Mouse (Mus musculus) gastrocnemius, postnatal 36 days (tissue): ENCODE data around the gene Ddx17. TPM values are rescaled to one million over a fixed set of nuclear protein-coding genes. Genes with fewer than 3 reads are reported as not detected.

Experiments
- DNase-seq, 2 experiments: peaks; one replicate each; pipeline ENCODE4 v3.0.0; 2022
- intact Hi-C: fragments of 180-260 bp; cut with DNase I; formaldehyde crosslinking; loops from one replicate; pipeline ENCODE4 v1.15.1; 2025
- total RNA-seq, 2 experiments: library from RNA; stranded (reverse); gene quantifications; 2 replicates each; pipeline ENCODE4 v1.2.3; 2021

The Ddx17 gene
- total RNA-seq, 2 experiments from 2014 or later, result 54.3 to 67.2 TPM

- intact Hi-C loops, result no loop called here
- DNase-seq, result no peak
Observed at GRCm38 (mm10) chr15:79525564-79525963, 21.0 kb downstream of the Ddx17 start.

GRCm38 (mm10) chr15:79519400-79520220 is 26.9 kb downstream of the Ddx17 start:
- peak in 1 of 2 experiments; percentile 12 for DNase-seq
- intact Hi-C loops, result no loop called here

GRCm38 (mm10) chr15:79518571-79518970 is 28.0 kb downstream of the Ddx17 start:
- no peak for DNase-seq
- intact Hi-C loops, result no loop called here

GRCm38 (mm10) chr15:79517710-79518109 is 28.8 kb downstream of the Ddx17 start:
- intact Hi-C loops, result no loop called here
- DNase-seq, result no peak

GRCm38 (mm10) chr15:79516171-79517096 is 30.1 kb downstream of the Ddx17 start, which contains the start of gene Kdelr3:
Kdelr3 (plus strand) TSS chr15:79516411.
- DNase-seq, result peak; percentile 80 to 85
- intact Hi-C loops, result no loop called here

- intact Hi-C loops, result no loop called here
Observed at GRCm38 (mm10) chr15:79513940-79514339, 32.6 kb downstream of the Ddx17 start.

GRCm38 (mm10) chr15:79511553-79512320 is 34.8 kb downstream of the Ddx17 start:
- DNase-seq, result peak; percentile 70 to 75

More at GRCm38 (mm10) chr15:79513940-79514339, 32.6 kb downstream of the Ddx17 start:
- no peak for DNase-seq

GRCm38 (mm10) chr15:79510425-79510824 is 36.1 kb downstream of the Ddx17 start:
- no peak for DNase-seq
- intact Hi-C loops, result no loop called here

More at GRCm38 (mm10) chr15:79511553-79512320, 34.8 kb downstream of the Ddx17 start:
- intact Hi-C loops, result no loop called here

GRCm38 (mm10) chr15:79509998-79510397 is 36.5 kb downstream of the Ddx17 start:
- intact Hi-C loops, result no loop called here
- DNase-seq, result no peak

GRCm38 (mm10) chr15:79507055-79507828 is 39.3 kb downstream of the Ddx17 start:
- no peak for DNase-seq

GRCm38 (mm10) chr15:79506460-79506859 is 40.1 kb downstream of the Ddx17 start:
- DNase-seq, result no peak
- intact Hi-C loops, result no loop called here

More at GRCm38 (mm10) chr15:79507055-79507828, 39.3 kb downstream of the Ddx17 start:
- intact Hi-C loops, result no loop called here

GRCm38 (mm10) chr15:79505616-79506283 is 40.8 kb downstream of the Ddx17 start:
- peak; percentile 52 to 55 for DNase-seq
- intact Hi-C loops, result no loop called here

GRCm38 (mm10) chr15:79504707-79505452 is 41.7 kb downstream of the Ddx17 start, which contains the start of gene Kcnj4:
Kcnj4 (minus strand) TSS chr15:79505241.
- intact Hi-C loops, result no loop called here
- no peak for DNase-seq

- intact Hi-C loops, result no loop called here
- no peak for DNase-seq
Observed at GRCm38 (mm10) chr15:79503438-79503837, 43.1 kb downstream of the Ddx17 start.

- no peak for DNase-seq
- intact Hi-C loops, result no loop called here
Observed at GRCm38 (mm10) chr15:79502891-79503341, 43.6 kb downstream of the Ddx17 start.

- DNase-seq, result no peak
- intact Hi-C loops, result no loop called here
Observed at GRCm38 (mm10) chr15:79500110-79500509, 46.4 kb downstream of the Ddx17 start.

- intact Hi-C loops, result no loop called here
Observed at GRCm38 (mm10) chr15:79493527-79493926, 53.0 kb downstream of the Ddx17 start.

GRCm38 (mm10) chr15:79489463-79489862 is 57.1 kb downstream of the Ddx17 start:
- intact Hi-C loops, result loop anchor here (5.0 kb wide), 1 partner anchor 113 kb away; no protein-coding TSS in a partner anchor
- no peak for DNase-seq

More at GRCm38 (mm10) chr15:79493527-79493926, 53.0 kb downstream of the Ddx17 start:
- no peak for DNase-seq
